Mouse (Mus musculus): ENCODE results near the gene Rhox3e.
"Not testable (repeated sequence)": the region's sequence is repeated elsewhere in the genome, so short reads cannot be mapped to it uniquely, and the experiment has no call there.

Gene Rhox3e

GRCm38 (mm10) chrX:37541719-37542118 lies at the start of gene Rhox3e:
Gene Rhox3e (plus strand): TSS chrX:37542019.
- DNase-seq (ENCODE audit: low read depth): not testable (repeated sequence)

- not testable (repeated sequence) for DNase-seq (ENCODE audit: low read depth)
Measured at GRCm38 (mm10) chrX:37514059-37514458, 27.8 kb upstream of the Rhox3e start, which contains the start of gene Rhox4d. Gene Rhox4d (plus strand): TSS chrX:37514359.

- DNase-seq (ENCODE audit: low read depth): not testable (repeated sequence)
Measured at GRCm38 (mm10) chrX:37530152-37530551, 11.7 kb upstream of the Rhox3e start, which contains the start of gene Rhox2e. Gene Rhox2e (plus strand): TSS chrX:37530452.

- DNase-seq (ENCODE audit: low read depth): not testable (repeated sequence)
Measured at GRCm38 (mm10) chrX:37557112-37557511, 15.3 kb downstream of the Rhox3e start, which contains the start of gene Rhox4e. Gene Rhox4e (plus strand): TSS chrX:37557412.

- not testable (repeated sequence) for DNase-seq (ENCODE audit: low read depth)
Measured at GRCm38 (mm10) chrX:37571105-37571504, 29.3 kb downstream of the Rhox3e start, which contains the start of gene Rhox2f. Gene Rhox2f (plus strand): TSS chrX:37571405.

GRCm38 (mm10) chrX:37572638-37573037 lies 30.8 kb downstream of the Rhox3e start:
- not testable (repeated sequence) for DNase-seq (ENCODE audit: low read depth)

GRCm38 (mm10) chrX:37580692-37581091 lies 38.9 kb downstream of the Rhox3e start, which contains the start of gene Rhox3f:
Gene Rhox3f (plus strand): TSS chrX:37580992.
- DNase-seq (ENCODE audit: low read depth): not testable (repeated sequence)

All from induced T-regulatory cell, adult 2 months (primary cell).